Mouse (Mus musculus): ENCODE measurements around the gene Ankrd7. TPM values are rescaled to one million over a fixed set of nuclear protein-coding genes. Genes with fewer than 3 reads are reported as not detected.
"Not testable (repeated sequence)": the region's sequence is repeated elsewhere in the genome, so short reads cannot be mapped to it uniquely, and the experiment has no call there.

Ankrd7 gene
- not detected in 2 replicates for polyA plus RNA-seq (2012; rRNA removed)

DNA sequence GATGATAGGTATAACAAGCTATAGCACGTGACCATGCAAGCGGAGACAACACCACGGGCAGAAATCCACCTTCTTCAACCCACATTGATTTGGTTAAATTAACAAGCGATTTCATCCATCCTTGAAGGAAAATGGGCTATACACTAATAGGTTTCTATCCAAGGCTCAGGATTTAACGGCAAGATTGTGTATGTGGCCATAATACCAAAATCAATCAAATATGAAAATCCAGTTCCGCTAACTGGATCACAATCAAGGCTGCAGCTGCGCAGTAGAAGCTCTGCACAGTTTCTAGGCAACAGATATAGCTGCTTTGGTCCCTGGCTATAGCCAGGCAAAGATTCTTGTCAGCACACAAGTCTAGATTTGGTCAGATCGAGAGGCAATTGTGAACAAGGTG is at the start of gene Ankrd7:
Gene Ankrd7 (plus strand): TSS at position 301 of the 400 bp plus-strand sequence.
- no peak for DNase-seq (ENCODE audit: low spot score)

DNA sequence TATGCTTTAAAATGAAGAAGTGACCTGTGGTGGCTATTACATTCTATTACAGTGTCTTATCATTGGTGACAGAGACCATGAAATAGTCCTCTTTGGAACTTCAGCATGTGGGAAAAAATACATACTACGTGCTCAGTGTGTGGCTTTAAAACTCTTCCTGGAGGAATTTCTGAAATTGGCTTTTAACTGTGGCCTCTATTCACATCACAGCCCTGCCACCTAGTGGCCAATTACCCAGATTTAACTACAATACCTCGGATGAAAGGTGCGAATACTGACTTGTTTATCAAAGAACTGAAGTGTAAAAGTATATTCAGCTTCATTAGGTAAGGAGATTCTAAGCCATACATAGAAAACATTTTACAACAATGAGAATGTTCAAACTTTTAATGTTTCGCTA is 46.8 kb upstream of the Ankrd7 start:
- no peak for DNase-seq (ENCODE audit: low spot score)

DNA sequence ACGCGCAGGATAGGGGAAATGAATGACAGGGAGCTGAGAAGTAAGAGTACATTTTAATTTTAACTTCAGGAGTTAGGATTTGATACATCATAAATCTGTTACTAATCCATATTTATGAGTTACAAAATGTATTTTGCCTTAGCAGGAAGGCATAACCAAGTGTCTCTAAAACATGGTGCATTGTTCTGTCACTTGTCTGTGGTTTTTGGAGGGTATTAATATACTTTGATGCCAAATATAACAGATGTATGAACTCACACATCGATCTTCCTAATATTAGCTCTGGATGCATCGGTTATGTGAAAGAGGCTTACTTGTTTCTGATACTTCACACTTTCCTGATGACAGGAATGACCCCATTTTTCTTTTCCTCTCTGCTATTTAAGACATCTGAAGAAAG is 45.9 kb upstream of the Ankrd7 start:
- no peak for DNase-seq (ENCODE audit: low spot score)

DNA sequence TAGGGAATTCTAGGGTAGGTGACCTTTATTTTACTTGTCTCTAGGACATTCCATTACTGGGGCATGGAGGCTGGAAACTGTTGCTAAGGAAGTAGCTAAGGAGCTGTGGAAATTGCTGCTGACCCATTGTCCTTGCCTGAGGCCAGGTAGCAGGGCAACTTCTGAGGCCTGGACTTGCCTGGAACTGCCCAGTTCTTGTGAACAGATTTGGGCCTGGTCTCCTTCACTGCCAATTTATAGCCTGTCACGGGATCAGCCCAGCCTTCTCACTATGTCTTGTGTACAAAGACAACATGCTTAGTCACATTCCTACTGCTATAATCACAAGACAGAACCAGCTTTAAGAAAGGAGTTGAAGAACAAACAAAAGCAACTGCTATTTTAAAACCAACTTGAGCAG is 43.3 kb upstream of the Ankrd7 start:
- peak; percentile 34 for DNase-seq (ENCODE audit: low spot score)

DNA sequence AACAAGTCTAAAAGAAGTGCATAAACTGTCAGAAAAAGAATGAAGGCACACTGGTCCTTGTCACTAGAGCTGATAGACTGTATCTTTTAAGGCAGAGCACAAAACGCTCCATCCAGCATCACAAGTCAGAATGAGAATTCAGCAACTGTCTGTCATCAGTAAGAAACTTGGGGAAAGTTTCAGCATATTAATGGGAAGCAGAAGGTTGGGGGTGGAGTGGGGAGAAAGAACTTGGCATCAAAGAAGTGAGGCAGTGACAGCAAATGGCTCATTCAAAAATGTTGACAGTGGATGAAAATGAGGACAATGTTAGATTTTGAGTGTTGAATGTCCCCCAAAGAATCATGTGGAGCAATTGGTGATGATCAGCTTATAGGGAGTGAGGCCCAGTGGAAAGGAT is 33.2 kb upstream of the Ankrd7 start:
- DNase-seq (ENCODE audit: low spot score): no peak

DNA sequence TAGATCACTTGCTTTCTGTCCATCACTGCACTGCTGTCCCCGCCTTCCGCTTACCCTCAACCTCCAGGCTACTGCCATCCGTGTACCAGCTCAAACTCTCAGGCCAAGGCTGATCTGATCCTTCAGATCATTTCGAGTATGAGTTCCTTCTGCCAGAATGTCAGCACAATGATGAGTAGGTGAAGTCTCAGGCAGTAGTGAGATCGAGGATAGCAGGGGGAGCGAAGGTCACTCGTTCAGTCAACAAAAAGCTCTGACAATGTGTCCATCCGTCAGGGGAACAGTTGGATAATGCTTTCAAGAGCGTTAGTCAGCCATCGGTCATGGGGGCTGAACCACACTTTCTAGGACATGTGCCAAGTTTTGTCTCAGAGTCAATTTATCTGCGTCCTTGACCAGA is 21.6 kb upstream of the Ankrd7 start:
- not testable (repeated sequence) for DNase-seq (ENCODE audit: low spot score)

DNA sequence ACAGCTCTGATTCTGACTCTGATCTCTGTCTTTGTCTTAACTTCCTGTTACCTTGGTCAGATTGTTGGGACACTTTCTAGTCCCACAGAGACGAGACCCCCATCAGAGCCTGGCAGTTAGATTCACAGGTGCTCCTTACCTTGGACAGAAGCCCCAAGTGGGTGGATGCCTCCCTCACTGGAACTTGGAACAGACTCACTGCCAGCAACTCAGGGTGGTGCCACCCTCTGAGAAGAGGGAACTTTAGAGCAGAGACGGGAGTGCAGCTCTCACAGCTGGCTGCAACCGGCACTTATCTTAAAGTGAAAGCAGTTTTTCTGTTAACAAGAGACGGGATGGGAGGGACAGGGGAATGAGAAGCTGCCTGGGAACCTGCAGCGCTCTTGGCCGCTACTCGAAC is 20.5 kb upstream of the Ankrd7 start:
- not testable (repeated sequence) for DNase-seq (ENCODE audit: low spot score)

DNA sequence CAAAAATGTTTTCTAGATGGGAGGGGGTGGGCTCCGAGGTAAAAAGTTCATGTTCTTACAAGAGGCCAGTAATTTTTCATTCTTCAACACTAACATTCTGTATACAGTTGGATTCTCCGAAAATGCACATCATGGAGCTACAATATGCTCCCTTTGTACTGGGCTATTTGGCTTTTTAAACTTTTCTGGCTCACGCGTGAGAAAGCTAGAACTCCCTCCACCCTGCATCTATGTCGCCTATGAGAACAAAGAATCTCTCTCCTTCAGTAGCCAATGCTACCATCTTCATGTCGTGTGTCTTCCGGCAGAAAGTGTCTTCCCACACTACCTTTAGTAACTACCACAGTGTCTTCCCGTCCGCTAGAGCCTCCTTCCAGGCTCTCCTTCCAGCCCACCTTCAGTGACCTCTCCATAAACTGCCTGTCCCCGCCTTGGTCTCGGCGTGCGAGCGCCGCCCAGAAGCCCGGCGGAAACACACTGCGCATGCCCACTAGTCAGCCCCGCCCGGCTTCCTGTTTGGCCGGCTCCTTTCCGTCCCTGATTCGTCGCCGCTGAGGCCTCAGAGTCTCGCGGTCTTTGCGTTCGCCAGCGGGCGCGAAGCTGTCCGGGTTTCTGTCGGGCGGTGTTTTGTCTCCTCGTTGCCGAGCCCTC is 17.9 kb upstream of the Ankrd7 start, which contains the start of gene Lsm8:
Gene Lsm8 (plus strand): TSS at position 529 of the 651 bp plus-strand sequence.
- DNase-seq (ENCODE audit: low spot score): peak; percentile 90

DNA sequence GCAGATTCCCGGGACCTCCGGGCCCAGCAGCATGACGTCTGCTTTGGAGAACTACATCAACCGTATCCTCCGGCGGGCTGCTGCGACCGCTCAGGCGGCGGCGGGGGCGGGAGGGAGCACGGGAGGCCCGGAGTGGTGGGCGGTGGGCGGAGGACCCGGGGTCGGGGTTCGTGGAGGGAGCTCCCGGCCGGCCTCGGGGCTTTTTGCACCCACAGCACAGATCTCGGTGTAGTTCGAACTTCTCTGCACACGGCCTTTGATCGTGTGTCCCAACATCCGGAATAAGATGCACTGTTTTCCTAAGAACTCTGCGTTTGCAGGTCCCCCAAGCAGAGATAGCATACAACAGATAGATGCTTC is 17.4 kb upstream of the Ankrd7 start:
- DNase-seq (ENCODE audit: low spot score): no peak

DNA sequence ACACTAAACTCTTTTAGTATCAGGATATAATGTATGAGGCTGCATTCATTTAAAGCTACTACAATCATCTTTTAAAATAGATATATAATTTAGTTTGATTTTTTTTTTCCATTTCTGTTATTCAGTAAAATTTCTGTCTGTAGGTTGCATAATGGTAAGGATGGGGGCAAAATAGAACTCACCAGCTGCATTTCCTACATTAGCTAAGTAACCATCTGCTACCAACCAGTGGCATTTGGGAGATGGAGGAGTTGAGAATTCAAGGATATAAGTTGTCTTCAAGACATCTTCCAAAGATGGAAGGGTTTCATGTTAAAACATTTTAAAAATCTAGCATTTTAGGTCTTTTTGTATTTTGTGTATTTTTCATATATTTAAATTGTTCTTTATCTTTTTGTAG is 10.8 kb upstream of the Ankrd7 start:
- DNase-seq (ENCODE audit: low spot score): no peak

DNA sequence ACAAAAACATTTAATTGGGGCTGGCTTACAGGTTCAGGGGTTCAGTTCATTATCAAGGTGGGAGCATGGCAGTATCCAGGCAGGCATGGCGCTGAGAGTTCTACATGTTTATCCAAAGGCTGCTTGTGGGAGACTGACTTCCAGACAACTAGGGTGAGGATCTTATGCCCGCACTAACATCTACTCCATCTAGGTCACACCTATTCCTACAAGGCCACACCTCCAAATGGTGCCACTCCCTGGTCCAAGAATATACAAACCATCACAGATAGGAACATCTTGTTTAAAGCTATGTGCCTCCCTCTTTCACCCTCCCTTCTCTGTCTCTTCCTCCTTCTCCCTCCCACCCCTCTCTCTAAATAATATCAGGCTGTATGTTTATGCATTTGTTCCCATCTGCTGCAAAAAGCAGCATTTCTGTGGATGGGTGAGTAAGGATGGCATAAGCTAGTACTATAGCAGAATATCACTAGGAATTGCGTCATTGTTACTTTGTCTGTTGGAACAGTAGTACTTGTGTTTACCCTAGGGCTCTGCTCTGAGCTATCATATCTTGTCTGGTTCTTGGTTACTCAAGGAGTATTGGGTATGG is 9.5 kb upstream of the Ankrd7 start:
- DNase-seq (ENCODE audit: low spot score): no peak

DNA sequence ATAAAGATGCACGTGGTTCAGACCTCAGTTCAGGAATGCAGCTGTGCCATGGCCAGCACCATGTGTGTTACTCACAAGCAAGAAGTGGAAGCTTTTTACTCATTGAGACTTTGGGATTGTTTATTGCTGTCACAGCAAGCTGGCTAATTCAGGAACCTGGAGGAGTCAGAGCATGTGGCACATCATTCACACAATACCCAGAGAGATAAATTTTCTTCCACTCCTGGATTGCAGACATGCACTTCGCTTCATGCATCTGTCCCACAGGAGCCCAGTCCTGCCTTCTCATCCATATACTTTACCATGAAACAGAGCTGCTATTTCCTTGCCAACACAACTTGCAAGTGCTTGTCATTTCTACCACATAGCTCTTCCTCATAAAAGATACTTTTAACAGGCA is 22.9 kb downstream of the Ankrd7 start:
- DNase-seq (ENCODE audit: low spot score): no peak

DNA sequence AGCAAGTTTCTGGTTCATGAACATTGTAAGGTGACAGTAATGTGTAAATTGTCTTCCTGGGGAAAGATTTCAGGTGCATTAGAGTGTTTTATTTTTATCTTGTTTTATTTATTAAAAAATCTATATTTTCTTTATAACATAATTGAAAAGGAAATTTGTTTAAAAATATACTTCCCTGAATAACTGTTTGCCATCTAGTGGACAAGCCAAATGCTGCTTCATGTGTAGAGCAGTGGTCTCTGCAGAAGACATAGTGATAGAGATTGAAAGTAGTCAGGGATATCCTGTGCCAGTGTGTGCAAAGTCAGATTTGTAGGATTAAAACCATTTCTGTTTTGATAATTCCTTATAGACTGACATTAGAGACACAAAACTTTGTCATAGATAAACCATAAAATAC is 28.0 kb downstream of the Ankrd7 start:
- DNase-seq (ENCODE audit: low spot score): no peak

DNA sequence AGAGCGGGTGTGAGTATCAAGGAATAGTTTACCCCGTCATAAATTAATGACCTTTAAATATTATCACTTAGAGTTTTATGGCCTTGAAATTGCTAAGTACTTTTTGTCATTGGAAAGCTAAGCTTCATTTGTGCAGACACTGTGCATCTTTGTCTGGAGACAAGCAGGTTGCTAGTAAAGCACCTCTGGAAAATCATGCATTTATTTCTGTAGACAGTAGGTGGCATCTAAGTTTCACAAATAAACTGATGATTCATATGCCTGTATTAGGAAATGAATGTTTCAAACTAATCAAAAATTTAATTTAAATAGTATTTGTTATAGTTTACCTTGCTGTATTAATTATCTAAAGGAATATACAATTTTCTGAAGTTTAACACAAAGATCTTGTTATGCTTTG is 41.1 kb downstream of the Ankrd7 start:
- DNase-seq (ENCODE audit: low spot score): no peak

DNA sequence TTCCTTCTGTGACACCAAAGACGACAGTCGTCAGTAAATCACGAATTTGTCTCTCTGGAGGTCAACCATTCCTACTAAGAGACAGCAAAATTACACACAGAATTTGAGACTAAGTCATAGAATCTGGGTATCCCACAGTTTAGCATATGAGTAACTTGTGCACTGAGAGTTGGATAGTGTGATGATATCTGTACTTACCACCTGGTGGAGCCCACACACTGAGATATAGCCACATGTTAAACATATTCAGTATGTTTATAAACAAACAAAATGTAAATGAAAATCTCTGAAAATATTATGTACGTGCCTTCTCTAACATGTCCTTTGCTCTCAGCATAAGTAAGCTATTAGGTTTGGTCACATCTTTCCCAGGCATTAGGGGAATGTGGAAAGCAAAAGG is 47.1 kb downstream of the Ankrd7 start:
- DNase-seq (ENCODE audit: low spot score): no peak

DNA sequence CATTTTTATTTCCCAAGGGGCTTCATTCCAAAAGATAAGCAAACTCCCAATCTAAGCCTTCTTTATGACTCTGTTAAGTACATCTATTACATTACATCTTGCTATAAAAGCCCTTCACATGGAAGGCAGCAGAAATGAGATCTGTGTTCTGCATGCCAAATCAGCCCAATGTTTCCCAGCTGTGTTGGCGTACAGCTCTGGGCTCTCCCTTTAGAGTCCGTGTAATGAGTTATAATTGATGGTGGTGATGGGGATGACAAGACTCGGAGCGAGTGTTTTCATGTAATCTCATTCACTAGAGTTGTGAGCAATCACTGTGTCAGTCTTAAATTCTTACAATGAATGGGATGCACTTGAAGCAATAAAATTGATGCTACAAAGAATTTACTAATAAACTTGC is 49.9 kb downstream of the Ankrd7 start:
- DNase-seq (ENCODE audit: low spot score): no peak

DNA sequence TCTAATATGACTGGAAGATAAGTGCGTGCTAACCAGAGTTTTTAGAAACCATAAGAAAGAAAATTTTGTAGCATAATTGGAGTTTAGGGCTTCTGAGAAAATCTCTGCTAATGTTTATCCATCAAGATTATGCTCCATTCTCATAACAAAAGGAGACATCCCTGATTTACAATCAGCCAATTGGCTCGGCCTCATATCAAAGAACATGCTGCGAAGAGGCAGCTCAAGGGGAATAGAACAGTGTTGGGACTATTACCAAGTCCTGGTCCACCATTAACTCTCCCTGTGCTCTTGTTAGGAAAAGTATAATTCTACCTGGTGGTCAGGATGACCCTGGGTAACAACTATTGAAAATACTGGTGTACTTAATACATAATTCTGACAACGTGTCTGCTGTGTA is 50.4 kb downstream of the Ankrd7 start:
- DNase-seq (ENCODE audit: low spot score): no peak

Other genes with a start within 250 kb of the Ankrd7 start
- gene Lsm8, start 17.7 kb upstream of the Ankrd7 start, polyA plus RNA-seq (2012; rRNA removed): 52.1 and 67.0 TPM in 2 replicates

Data from urinary bladder, adult 2 months (tissue).